In genomic region chr16:26988188-26988587, GRCm38 (mm10) we compare ENCODE assay signal across 38 mouse cellular contexts. TPM values are rescaled to one million over a fixed set of nuclear protein-coding genes. Genes with fewer than 3 reads are reported as not detected.
"Had no signal": no experiment of that assay in that cellular context is flagged by ENCODE, and none has a peak within 500 bp of the region (broad histone marks: within the 10 kb centered on the region; RNA-seq: fewer than 3 reads in every experiment).

No protein-coding gene starts in this region.

- H3K4me1 ChIP-seq: liver, embryonic 12.5 days; liver, embryonic 13.5 days; liver, embryonic 15.5 days; lung, embryonic 15.5 days; megakaryocyte, embryonic 14.5 days; midbrain, embryonic 10.5 days; midbrain, embryonic 12.5 days; midbrain, embryonic 13.5 days; midbrain, embryonic 15.5 days had no signal

- H3K27ac ChIP-seq: limb, embryonic 10.5 days; limb, embryonic 12.5 days; limb, embryonic 13.5 days; limb, embryonic 15.5 days; liver, embryonic 12.5 days; liver, embryonic 13.5 days; liver, embryonic 14.5 days; liver, embryonic 15.5 days; lung, embryonic 15.5 days; macrophage; midbrain, embryonic 10.5 days; midbrain, embryonic 12.5 days; midbrain, embryonic 13.5 days; midbrain, embryonic 15.5 days had no signal

- H3K9ac ChIP-seq: limb, embryonic 12.5 days; limb, embryonic 13.5 days; limb, embryonic 15.5 days; liver, embryonic 12.5 days; liver, embryonic 13.5 days; liver, embryonic 14.5 days; liver, embryonic 15.5 days; liver, postnatal 0 days; lung, embryonic 14.5 days; lung, embryonic 15.5 days; midbrain, embryonic 12.5 days; midbrain, embryonic 13.5 days; midbrain, embryonic 15.5 days had no signal

- H3K4me2 ChIP-seq: limb, embryonic 12.5 days; limb, embryonic 13.5 days; limb, embryonic 15.5 days; liver, embryonic 11.5 days; liver, embryonic 12.5 days; liver, embryonic 13.5 days; liver, embryonic 15.5 days; lung, embryonic 14.5 days; lung, embryonic 15.5 days; midbrain, embryonic 11.5 days; midbrain, embryonic 12.5 days; midbrain, embryonic 13.5 days; midbrain, embryonic 15.5 days had no signal

- ATAC-seq: liver, embryonic 12.5 days; liver, postnatal 0 days; lung, postnatal 0 days; midbrain, embryonic 13.5 days; midbrain, embryonic 15.5 days; midbrain, embryonic 16.5 days had no signal

- H3K27me3 ChIP-seq: limb, embryonic 12.5 days; limb, embryonic 15.5 days; liver, embryonic 12.5 days; liver, embryonic 13.5 days; liver, embryonic 15.5 days; lung, embryonic 15.5 days; megakaryocyte, embryonic 14.5 days; midbrain, embryonic 12.5 days; midbrain, embryonic 13.5 days; midbrain, embryonic 15.5 days had no signal

- H3K9me3 ChIP-seq: limb, embryonic 10.5 days; limb, embryonic 12.5 days; limb, embryonic 13.5 days; limb, embryonic 15.5 days; liver, embryonic 12.5 days; liver, embryonic 13.5 days; liver, embryonic 15.5 days; lung, embryonic 15.5 days; megakaryocyte, embryonic 14.5 days; midbrain, embryonic 10.5 days; midbrain, embryonic 12.5 days; midbrain, embryonic 13.5 days; midbrain, embryonic 15.5 days had no signal

- H3K36me3 ChIP-seq: limb, embryonic 10.5 days; limb, embryonic 12.5 days; limb, embryonic 13.5 days; limb, embryonic 15.5 days; liver, embryonic 12.5 days; liver, embryonic 13.5 days; liver, embryonic 15.5 days; lung, embryonic 15.5 days; midbrain, embryonic 10.5 days; midbrain, embryonic 12.5 days; midbrain, embryonic 13.5 days; midbrain, embryonic 15.5 days had no signal

- DNase-seq: left cerebral cortex, postnatal 4 days; liver; liver, embryonic 13.5 days; liver, postnatal 0 days; lung, adult 18-20 months; lung, adult 2 months; lung, embryonic 14.5 days; lung, postnatal 10 days; lung, postnatal 14 days; lung, postnatal 36 days; lung, postnatal 4 days; midbrain, embryonic 14.5 days had no signal

- H3K4me3 ChIP-seq: limb, embryonic 10.5 days; limb, embryonic 12.5 days; limb, embryonic 13.5 days; limb, embryonic 15.5 days; liver, embryonic 12.5 days; liver, embryonic 13.5 days; liver, embryonic 15.5 days; lung, embryonic 15.5 days; megakaryocyte, embryonic 14.5 days; midbrain, embryonic 10.5 days; midbrain, embryonic 12.5 days; midbrain, embryonic 13.5 days; midbrain, embryonic 15.5 days; myocyte had no signal

RNA-seq across cellular contexts. Expression of gene Gmnc, which starts 3.3 kb away (rescaled TPM):
- total RNA-seq: liver, adult 2 months; megakaryocyte progenitor cell, adult 5-6 weeks; megakaryocyte, adult 5-6 weeks; megakaryocyte-erythroid progenitor cell, adult 5-6 weeks; monocyte, adult 5-6 weeks had no signal
- polyA plus RNA-seq: limb, embryonic 10.5 days; liver, adult 2 months; liver, embryonic 11.5 days; liver, embryonic 12.5 days; liver, embryonic 13.5 days; liver, embryonic 15.5 days; liver, embryonic 16.5 days; liver, postnatal 0 days; macrophage; midbrain, embryonic 11.5 days; midbrain, embryonic 12.5 days; myocyte; neural tube, embryonic 11.5 days had no signal
